ENCODE assay signal across 50 mouse cellular contexts in the genomic region with DNA sequence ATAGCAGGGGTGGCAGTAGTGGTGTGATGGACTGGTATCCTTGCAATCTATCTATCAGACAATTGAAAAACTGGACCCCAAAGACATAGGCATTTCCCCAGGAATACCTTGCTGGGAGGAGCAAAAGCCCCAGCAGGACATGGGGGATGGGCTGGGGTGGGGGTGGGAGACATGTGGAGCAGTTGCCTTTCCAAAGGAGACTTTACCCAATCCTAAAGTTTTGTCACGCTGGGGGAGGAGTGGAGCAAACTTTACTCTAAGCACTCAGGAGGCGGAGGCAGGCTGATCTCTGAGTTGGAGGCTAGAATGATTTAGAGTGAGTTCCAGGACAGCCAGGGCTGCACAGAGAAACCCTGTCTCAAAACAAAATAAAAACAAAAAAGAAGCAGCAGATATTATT. TPM values are rescaled to one million over a fixed set of nuclear protein-coding genes. Genes with fewer than 3 reads are reported as not detected.
"Had no signal": no experiment of that assay in that cellular context is flagged by ENCODE, and none has a peak within 500 bp of the region (broad histone marks: within the 10 kb centered on the region; RNA-seq: fewer than 3 reads in every experiment).

No protein-coding gene starts in this region.

- DNase-seq: heart, postnatal 10 days; heart, postnatal 14 days; heart, postnatal 36 days; heart, postnatal 4 days; kidney, adult 11 months; kidney, adult 18-20 months; kidney, adult 2 months; kidney, adult 8-10 months; kidney, adult 9 months; kidney, postnatal 10 days; kidney, postnatal 14 days; kidney, postnatal 25 days; kidney, postnatal 36 days; kidney, postnatal 4 days; layer of hippocampus, adult 9-11 months; layer of hippocampus, postnatal 36 days had no signal

- H3K36me3 ChIP-seq: heart, embryonic 15.5 days; hindbrain, embryonic 12.5 days; hindbrain, embryonic 13.5 days; hindbrain, embryonic 15.5 days; intestine, embryonic 15.5 days; kidney, embryonic 15.5 days had no signal

- H3K4me1 ChIP-seq: hindbrain, embryonic 10.5 days; hindbrain, embryonic 12.5 days; hindbrain, embryonic 13.5 days; hindbrain, embryonic 15.5 days; intestine, embryonic 15.5 days; kidney, embryonic 15.5 days had no signal

- H3K27ac ChIP-seq: heart, embryonic 15.5 days; hindbrain, embryonic 10.5 days; hindbrain, embryonic 12.5 days; hindbrain, embryonic 13.5 days; hindbrain, embryonic 14.5 days; hindbrain, embryonic 15.5 days; hindbrain, postnatal 0 days; intestine, embryonic 15.5 days; kidney, embryonic 15.5 days; kidney, postnatal 0 days; layer of hippocampus, adult 2 months; left cerebral cortex, adult 2 months had no signal

- H3K27me3 ChIP-seq: hindbrain, embryonic 12.5 days; hindbrain, embryonic 13.5 days; hindbrain, embryonic 15.5 days; intestine, embryonic 15.5 days; kidney, embryonic 15.5 days had no signal

- H3K4me3 ChIP-seq: heart, embryonic 15.5 days; hindbrain, embryonic 10.5 days; hindbrain, embryonic 12.5 days; hindbrain, embryonic 13.5 days; hindbrain, embryonic 15.5 days; intestine, embryonic 15.5 days; kidney, embryonic 15.5 days; layer of hippocampus, adult 2 months; left cerebral cortex, adult 2 months had no signal

- H3K9ac ChIP-seq: heart, embryonic 15.5 days; hindbrain, embryonic 12.5 days; hindbrain, embryonic 13.5 days; hindbrain, embryonic 14.5 days; hindbrain, embryonic 15.5 days; intestine, embryonic 15.5 days; kidney, embryonic 15.5 days had no signal

RNA-seq across cellular contexts. Expression of a gene that starts 14.7 kb away (rescaled TPM):
- total RNA-seq: heart, postnatal 10 days; heart, postnatal 14 days; heart, postnatal 25 days; heart, postnatal 36 days; heart, postnatal 4 days; hematopoietic stem cell, adult 5-6 weeks; hindbrain, postnatal 0 days; layer of hippocampus, adult 18-20 months; layer of hippocampus, adult 2 months; layer of hippocampus, adult 8-10 months; layer of hippocampus, postnatal 10 days; layer of hippocampus, postnatal 14 days; layer of hippocampus, postnatal 25 days; layer of hippocampus, postnatal 36 days; left cerebral cortex, adult 18-20 months; left cerebral cortex, adult 2 months; left cerebral cortex, adult 8-10 months; left cerebral cortex, postnatal 10 days had no signal
- polyA plus RNA-seq: heart, embryonic 14.5 days; heart, embryonic 15.5 days; heart, embryonic 16.5 days; heart, postnatal 0 days; hindbrain, embryonic 10.5 days; hindbrain, embryonic 11.5 days; hindbrain, embryonic 12.5 days; hindbrain, embryonic 13.5 days; hindbrain, embryonic 14.5 days; hindbrain, embryonic 15.5 days; hindbrain, embryonic 16.5 days; hindbrain, postnatal 0 days; inflammation-experienced regulatory T-cells, adult 6 months; intestine, embryonic 14.5 days; intestine, embryonic 15.5 days; intestine, embryonic 16.5 days; intestine, postnatal 0 days; kidney, adult 2 months; kidney, embryonic 14.5 days; kidney, embryonic 15.5 days; kidney, embryonic 16.5 days; kidney, postnatal 0 days; large intestine, adult 2 months had no signal
